Mouse (Mus musculus) left cerebral cortex, adult 18-20 months (tissue): ENCODE measurements around the gene Atp8b2. TPM values are rescaled to one million over a fixed set of nuclear protein-coding genes. Genes with fewer than 3 reads are reported as not detected.

Source experiments
- DNase-seq, 2 experiments: peaks; one replicate each; pipeline ENCODE4 v3.0.0; 2021 to 2022; ENCODE audit warnings: low spot score in 2 of 2, mixed read lengths in 1 of 2
- microRNA-seq, 2 experiments: library from miRNA; unstranded; fragments of <30 nt; microRNA quantifications; one replicate each; pipeline ENCODE4 v1.2.0; 2021
- total RNA-seq, 2 experiments: library from RNA; stranded (reverse); gene quantifications; 2 replicates each; pipeline ENCODE4 v1.2.3; 2021

Atp8b2 gene
- total RNA-seq, 2 experiments from 2014 or later, result 97.9 to 106 TPM

DNA sequence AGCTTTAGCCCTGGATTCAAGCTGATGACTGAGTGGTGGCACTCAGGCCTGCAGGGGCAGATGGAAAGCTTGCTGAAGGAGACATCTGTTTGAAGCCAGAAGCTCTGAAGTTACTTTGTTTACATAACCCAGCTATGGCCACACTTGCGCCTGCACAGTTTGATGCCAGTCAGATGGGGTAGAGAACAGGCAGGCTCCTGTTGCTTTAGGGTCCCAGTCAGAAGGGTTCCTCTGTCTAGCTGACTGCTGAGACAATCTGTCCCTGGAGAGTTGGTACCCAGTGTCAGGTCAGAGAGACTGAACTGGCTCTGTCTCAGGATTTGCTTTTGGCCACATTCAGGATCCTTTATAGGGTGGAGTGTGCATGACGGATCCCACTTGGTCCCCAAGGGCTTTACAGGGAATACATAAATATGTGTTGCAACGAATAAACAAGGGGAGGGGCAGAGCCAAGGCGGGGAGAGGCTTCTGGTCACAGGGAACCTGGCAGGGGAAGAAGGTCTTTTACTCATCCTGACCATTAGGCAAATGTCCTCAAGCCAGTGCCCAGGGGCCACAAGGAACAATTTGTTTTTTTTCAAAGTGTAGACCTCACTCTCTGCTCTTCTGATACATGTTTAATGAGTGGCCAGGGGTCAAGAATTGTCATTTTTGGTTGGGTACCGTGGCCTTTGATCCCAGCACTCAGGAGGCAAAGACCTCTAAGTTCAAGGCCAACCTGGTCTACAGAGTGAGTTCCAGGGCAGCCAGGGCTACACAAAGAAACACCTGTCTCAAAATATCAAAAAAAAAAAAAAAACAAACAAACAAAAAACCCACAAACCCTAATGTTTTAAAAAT, 53.4 kb downstream of the Atp8b2 start:
- DNase-seq, result no peak

- no peak for DNase-seq
Observed at GRCm38 (mm10) chr3:89908836-89909235, 54.5 kb downstream of the Atp8b2 start.

DNA sequence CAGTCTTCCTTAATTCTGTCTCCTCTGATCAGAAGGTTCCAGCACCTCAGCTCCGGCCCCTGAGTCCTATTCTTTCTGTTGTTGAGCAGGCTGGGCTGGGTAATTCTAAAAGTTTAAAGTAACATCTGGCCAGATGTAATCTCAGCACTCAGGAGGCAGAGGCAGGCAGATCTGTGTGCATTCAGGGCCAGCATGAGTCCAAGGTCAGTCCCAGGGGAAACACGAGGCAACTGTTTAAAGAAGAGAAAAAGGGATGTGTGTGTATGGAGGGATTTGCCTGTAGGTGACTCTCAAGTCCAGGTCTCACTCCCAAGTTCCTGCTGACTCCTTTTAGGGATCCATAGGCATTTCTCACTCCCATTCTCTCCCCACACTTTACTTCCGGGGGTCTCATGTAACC, 55.5 kb downstream of the Atp8b2 start:
- DNase-seq, result no peak

GRCm38 (mm10) chr3:89899511-89899908, 63.8 kb downstream of the Atp8b2 start:
- DNase-seq, result no peak

GRCm38 (mm10) chr3:89898870-89899510, 64.3 kb downstream of the Atp8b2 start:
- DNase-seq, result no peak

GRCm38 (mm10) chr3:89898011-89898410, 65.3 kb downstream of the Atp8b2 start:
- no peak for DNase-seq

GRCm38 (mm10) chr3:89897204-89897796, 66.0 kb downstream of the Atp8b2 start:
- DNase-seq, result no peak

DNA sequence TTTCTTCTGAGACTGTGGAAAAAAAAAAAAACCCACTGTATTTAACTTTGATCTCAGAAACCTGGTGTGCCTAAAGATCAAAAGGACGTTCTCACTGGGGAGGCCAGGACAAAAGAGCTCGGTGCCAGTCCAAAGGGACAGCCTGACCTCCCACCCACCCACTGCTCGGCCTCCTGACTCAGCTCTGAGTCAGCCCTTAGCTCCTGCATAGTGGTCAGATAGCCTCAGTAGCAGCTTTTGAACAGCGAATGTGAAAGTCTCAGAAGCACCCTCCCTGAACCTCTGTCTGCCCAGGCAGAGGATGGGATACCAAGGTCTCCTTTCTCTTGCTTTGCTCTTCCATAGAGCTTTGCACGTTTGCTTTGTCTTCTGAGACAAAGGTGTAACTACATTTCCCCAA, 66.7 kb downstream of the Atp8b2 start:
- no peak for DNase-seq

- no peak for DNase-seq
Observed at GRCm38 (mm10) chr3:89892517-89893106, 70.7 kb downstream of the Atp8b2 start.

GRCm38 (mm10) chr3:89891696-89892095, 71.6 kb downstream of the Atp8b2 start:
- DNase-seq, result no peak

DNA sequence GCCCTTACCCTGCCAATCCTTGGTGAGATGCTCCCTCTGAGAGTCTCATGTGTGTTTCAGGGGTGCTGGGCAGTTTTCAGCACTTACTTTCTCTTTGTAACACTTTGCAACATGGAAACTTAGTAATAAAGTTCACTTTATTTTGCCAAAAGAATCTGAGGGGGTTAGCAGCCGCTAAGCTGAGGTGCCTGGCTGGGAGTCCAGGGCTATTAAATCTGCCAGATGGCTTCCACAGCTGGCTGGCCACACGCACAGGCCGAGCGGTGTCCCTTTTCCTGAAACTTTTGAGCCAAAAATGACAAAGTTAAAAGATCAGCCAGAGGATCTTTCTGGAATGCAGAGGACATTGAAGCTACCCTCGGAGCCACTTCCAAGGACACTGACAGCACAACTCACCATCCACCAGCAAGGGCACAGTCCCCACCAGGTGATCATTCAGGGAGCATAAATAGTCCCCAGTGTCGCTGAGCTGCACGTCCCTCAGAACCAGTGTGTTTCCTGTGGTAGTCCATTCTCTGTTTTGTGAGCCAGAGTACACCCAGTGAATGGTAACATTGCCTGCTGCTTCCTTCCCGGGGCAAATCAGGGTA, 73.4 kb downstream of the Atp8b2 start:
- DNase-seq, result no peak

Small RNA genes lying within 50 kb of the gene (microRNA-seq; reads per million reads assigned to microRNA genes)
- 0.25 to 0.85 reads per million in 2 experiments for gene Mir7669

Other genes with a start within 250 kb of the Atp8b2 start
- gene Adar, start 248.5 kb downstream of the Atp8b2 start, total RNA-seq, result 100 to 1,000 TPM; 137 to 151 TPM
- 10 to 100 TPM; 28.6 to 30.0 TPM for gene Chrnb2, start 198.9 kb downstream of the Atp8b2 start, total RNA-seq
- 10 to 100 TPM; 86.0 to 90.3 TPM for gene Ube2q1, start 189.9 kb downstream of the Atp8b2 start, total RNA-seq
- 1 to 10 TPM; 3.0 to 3.8 TPM for gene She, start 132.1 kb downstream of the Atp8b2 start, total RNA-seq
- 1 to 10 TPM; 3.4 to 3.9 TPM for gene Il6ra, start 50.3 kb downstream of the Atp8b2 start, total RNA-seq
- gene Hax1, start 35.3 kb upstream of the Atp8b2 start, total RNA-seq, result 100 to 1,000 TPM in 1 of 2 experiments, 10 to 100 TPM in 1; 90.8 to 101 TPM
- 100 to 1,000 TPM; 101 to 108 TPM for gene 4933434E20Rik, start 88.1 kb upstream of the Atp8b2 start, total RNA-seq
- gene Ubap2l, start 89.1 kb upstream of the Atp8b2 start, total RNA-seq, result 100 to 1,000 TPM; 163 to 176 TPM
- gene Tpm3, start 109.1 kb upstream of the Atp8b2 start, total RNA-seq, result 100 to 1,000 TPM; 183 to 206 TPM
- gene Nup210l, start 140.6 kb upstream of the Atp8b2 start, total RNA-seq, result under 1 TPM; 0.14 to 0.30 TPM